Mouse (Mus musculus) liver, postnatal 0 days (tissue): ENCODE data around the gene Calhm1.

Source experiments
- CTCF ChIP-seq: sonication (generic); IDR thresholded peaks from 2 replicates; pipeline ENCODE4 v1.5.1; 2016; ENCODE audit warnings: antibody characterized with exemption, low read depth
- EP300 ChIP-seq: IDR thresholded peaks from 2 replicates; pipeline ENCODE4 v1.6.1; 2016; ENCODE audit warnings: antibody characterized with exemption, low read depth, mild to moderate bottlenecking

DNA sequence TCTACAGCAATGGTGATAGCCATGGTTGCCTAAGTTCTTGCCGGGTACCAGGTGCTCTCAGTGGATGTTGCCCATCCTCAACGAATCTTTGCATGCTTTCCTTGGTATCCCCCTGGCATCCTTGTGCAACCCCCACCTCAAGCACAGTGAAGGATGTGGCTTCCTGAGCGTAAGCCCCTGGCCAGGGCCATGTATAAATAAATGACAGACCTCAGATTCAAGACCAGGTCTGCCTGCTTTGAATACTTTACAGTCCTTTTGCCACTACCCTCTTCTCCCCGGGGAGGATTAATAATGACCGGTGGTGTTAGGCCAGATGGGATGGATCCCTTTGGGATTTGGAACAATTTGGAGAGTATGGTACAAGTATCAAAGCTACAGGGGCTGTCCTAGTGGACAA is 7.9 kb downstream of the Calhm1 start:
- TF ChIP-seq CTCF (no peak), EP300 (no peak)
